Mouse (Mus musculus): ENCODE data around the gene Ppp5c. TPM values are rescaled to one million over a fixed set of nuclear protein-coding genes. Genes with fewer than 3 reads are reported as not detected.
A peak's percentile ranks its signal among the peaks of the same experiment; 100 is the strongest.
"Not testable (repeated sequence)": the region's sequence is repeated elsewhere in the genome, so short reads cannot be mapped to it uniquely, and the experiment has no call there.

Ppp5c gene
- polyA plus RNA-seq (2016; fragmentation: Nextera tagmentation; extraction: Ambion mirVana), result 149 and 150 TPM in 2 replicates

DNA sequence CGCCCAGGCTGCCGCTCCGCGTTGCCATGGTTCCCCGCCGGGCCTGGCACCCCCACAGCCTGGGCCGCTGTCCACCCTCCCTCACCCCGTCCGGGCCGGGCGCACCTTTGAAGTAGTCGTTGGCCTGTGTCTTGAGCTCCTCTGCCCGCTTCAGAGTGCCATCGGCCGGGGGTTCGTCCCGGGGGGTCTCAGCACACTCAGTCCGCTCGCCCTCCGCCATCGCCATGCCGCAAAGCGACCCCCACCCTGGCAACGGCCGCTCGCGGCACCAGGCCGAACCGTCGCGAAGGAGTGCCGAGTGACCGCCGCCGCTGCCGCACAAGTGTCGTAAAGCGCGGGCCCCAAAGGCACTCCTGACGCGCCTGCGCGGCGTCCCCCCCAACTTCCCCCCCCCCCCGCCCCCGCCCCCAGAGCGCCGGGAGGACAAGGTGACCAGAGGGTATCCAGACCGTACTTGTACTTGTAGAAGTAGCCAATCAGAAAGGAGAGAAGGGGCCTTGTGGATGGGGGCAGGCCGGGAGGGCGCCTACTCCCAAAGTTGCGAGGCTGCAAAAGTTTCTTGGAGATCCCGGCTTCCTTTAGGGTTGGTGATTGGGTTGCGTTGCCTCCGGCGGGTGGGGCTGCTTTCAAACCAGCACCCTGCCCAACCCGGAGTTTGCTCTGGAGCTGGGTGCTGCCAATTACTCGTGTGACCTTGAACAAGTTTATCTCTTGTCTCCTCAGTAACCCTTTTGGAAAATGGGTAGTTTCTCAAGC lies at the start of gene Ppp5c:
Gene Ppp5c (minus strand): TSS at position 337 of the 756 bp plus-strand sequence.
- Histone ChIP-seq H3K27ac (peak within 1 kb of the TSS; percentile 94), H3K4me1 (peaks cover 41% of the 10 kb centered on the region), H3K4me3 (peak within 1 kb of the TSS; percentile 93), H3K9me3 (no peaks in the 10 kb centered on the region), H3K36me3 (replicated peaks) (peaks cover 35% of the 10 kb centered on the region), H3K27me3 (ENCODE audit: poor library complexity, severe bottlenecking) (no peaks in the 10 kb centered on the region)
- under 1% methylated on average over 54 of the region's 58 CpGs for WGBS
- DNase-seq (ENCODE audit: extremely low spot score, low spot score), result peak; percentile 97

DNA sequence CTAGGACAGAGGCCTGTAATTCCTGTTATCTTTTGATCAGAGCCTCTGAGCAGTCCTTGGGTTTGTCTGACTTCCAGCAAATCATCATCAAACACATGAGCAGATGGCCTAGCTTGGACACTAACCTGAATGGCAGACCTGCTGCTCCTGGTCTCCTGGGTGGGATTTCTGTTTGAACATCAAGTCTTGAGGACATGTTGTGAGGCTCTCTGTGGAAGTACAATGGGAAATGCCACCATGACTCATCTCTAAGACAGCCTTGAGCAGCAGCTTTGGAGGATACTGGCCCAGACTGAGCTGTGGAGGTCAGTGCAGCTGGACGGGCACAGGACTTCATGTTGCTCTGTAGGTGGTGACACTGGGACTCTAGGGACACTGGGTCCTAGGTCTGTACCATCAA lies 48.8 kb upstream of the Ppp5c start:
- Histone ChIP-seq H3K4me1 (no peaks in the 10 kb centered on the region), H3K36me3 (replicated peaks) (no peaks in the 10 kb centered on the region), H3K4me3 (no peak overlapping the region), H3K27ac (no peak overlapping the region), H3K9me3 (peaks cover 9% of the 10 kb centered on the region; the same call in 1 of the 2 replicates), H3K27me3 (ENCODE audit: poor library complexity, severe bottlenecking) (no peaks in the 10 kb centered on the region)
- 90% methylated on average over 1 of the region's 1 CpGs for WGBS
- DNase-seq (ENCODE audit: extremely low spot score, low spot score), result no peak

DNA sequence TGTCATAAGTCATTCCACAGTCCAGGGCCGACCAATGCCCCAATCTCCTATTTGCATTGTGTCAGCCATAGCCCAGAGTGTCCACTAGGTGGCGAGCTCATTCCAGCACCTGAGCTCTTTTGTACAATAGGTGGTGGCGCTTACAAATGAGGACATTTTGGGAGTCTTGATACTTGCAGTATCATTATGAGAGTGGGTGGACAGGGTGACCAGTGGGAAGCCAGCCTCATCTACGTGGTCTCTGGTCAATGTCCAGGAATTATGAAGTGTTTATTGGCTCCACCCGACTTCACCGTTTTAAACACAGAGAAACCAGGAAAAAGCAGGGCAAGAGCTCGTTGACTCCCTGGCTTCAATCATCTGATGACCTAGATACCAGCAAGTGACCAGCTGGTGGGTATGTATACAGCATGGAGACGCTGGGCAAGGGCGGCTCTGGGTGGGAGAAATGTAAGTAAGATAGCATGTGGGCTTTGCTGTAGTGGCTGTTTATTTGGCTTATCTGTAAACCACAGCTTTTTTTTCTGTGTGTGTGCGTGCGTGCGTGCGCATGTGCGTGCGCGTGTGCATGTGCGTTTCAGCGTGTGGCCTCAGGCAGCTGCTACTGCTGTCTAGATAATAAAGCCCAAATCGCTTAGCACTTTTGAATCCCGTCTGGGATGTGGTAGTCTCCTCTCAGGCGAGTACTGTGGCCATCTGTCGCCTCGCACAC lies 46.3 kb upstream of the Ppp5c start, which contains the start of gene Psg16:
Gene Psg16 (plus strand): TSS at position 137 of the 712 bp plus-strand sequence.
- peak; percentile 67 for DNase-seq (ENCODE audit: extremely low spot score, low spot score)
- Histone ChIP-seq H3K27me3 (ENCODE audit: poor library complexity, severe bottlenecking) (no peaks in the 10 kb centered on the region), H3K36me3 (replicated peaks) (no peaks in the 10 kb centered on the region), H3K4me3 (no peak within 1 kb of the TSS), H3K27ac (no peak within 1 kb of the TSS), H3K9me3 (peaks cover 9% of the 10 kb centered on the region; the same call in 1 of the 2 replicates), H3K4me1 (no peaks in the 10 kb centered on the region)
- 70% methylated on average over 23 of the region's 23 CpGs for WGBS

DNA sequence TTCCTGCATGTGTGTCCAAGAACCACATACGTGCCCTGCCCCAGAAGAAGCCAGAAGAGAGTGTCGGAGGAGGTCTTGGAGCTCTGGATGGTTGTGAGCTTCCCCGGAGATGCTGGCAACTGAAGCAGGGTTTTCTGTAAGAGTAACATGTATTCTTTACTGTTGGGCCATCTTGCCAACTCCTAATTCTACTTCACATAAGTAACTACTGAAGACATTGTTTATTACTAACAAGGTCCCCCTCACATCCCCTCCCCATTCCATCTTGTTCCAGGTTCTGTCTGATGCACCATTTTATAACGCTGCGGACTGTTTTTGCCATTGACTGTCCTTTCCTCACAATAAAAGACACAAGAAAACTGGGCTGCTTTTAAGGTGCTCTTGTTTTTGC lies 45.8 kb upstream of the Ppp5c start:
- Histone ChIP-seq H3K27me3 (ENCODE audit: poor library complexity, severe bottlenecking) (no peaks in the 10 kb centered on the region), H3K4me3 (no peak overlapping the region), H3K4me1 (no peaks in the 10 kb centered on the region), H3K27ac (no peak overlapping the region), H3K36me3 (replicated peaks) (no peaks in the 10 kb centered on the region), H3K9me3 (peaks cover 9% of the 10 kb centered on the region; the same call in 1 of the 2 replicates)
- no peak for DNase-seq (ENCODE audit: extremely low spot score, low spot score)
- WGBS, result 58% methylated on average over 5 of the region's 5 CpGs

DNA sequence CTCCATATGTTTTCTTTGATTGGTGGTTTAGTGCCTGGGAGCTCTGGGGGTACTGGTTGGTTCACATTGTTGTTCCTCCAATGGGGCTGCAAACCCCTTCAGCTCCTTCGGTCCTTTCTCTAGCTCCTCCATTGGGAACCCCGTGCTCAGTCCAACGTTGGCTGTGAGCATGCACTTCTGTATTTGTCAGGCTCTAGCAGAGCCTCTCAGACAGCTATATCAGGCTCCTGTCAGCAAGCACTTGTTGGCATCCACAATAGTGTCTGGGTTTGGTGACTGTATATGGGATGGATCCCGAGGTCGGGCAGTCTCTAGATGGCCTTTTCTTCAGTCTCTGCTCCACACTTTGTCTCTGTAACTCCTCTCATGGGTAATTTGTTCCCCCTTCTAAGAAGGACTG lies 39.9 kb upstream of the Ppp5c start:
- not testable (repeated sequence) for DNase-seq (ENCODE audit: extremely low spot score, low spot score); H3K4me3 ChIP-seq; H3K27ac ChIP-seq; H3K9me3 ChIP-seq; H3K4me1 ChIP-seq; H3K36me3 ChIP-seq (replicated peaks)
- WGBS, result 71% methylated on average over 5 of the region's 5 CpGs
- peaks cover 12% of the 10 kb centered on the region for H3K27me3 ChIP-seq (ENCODE audit: poor library complexity, severe bottlenecking)

DNA sequence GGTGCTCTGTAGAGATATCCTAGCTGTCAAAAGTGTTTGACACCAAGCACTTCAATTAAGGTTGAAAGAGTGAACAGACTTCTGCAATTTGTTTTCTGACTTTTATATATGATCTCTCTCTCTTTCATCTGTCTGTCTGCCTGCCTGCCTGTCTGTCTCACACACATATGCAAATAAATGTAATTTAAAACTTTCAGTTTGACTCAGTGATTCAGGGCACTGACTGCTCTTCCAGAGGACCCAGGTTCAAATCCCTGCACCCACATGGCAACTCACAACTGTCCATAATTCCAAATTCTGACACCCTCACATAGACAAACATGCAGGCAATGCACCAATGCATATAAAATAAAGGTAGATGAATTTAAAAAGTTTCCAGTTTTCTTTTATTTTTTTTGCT lies 39.3 kb upstream of the Ppp5c start:
- Histone ChIP-seq H3K27me3 (ENCODE audit: poor library complexity, severe bottlenecking) (peaks cover 14% of the 10 kb centered on the region), H3K36me3 (replicated peaks) (no peaks in the 10 kb centered on the region), H3K4me3 (no peak overlapping the region), H3K27ac (no peak overlapping the region), H3K4me1 (peaks cover 12% of the 10 kb centered on the region), H3K9me3 (no peaks in the 10 kb centered on the region)
- no peak for DNase-seq (ENCODE audit: extremely low spot score, low spot score)

DNA sequence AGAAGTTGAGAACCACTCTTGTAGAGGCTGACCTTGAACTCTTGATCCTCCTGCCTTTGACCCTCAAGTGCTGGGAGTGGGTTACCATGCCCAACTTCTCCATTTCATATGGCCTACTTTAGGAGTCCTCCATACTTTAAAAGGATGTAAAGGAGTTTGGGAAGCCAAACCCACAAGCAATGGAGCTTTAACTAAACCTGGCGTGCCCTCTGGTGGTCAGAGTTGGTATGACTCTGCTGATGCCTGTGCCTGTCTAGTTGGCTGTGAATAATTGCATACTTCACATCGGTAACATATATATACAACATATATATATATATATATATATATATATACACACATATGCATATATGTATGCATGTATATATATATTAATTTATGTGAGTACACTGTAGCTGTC lies 38.7 kb upstream of the Ppp5c start:
- whole genome bisulfite sequencing, result 20% methylated on average over 2 of the region's 2 CpGs
- no peaks in the 10 kb centered on the region for H3K36me3 ChIP-seq (replicated peaks)
- H3K27ac ChIP-seq, result no peak overlapping the region
- peak; percentile 75 for DNase-seq (ENCODE audit: extremely low spot score, low spot score)
- H3K4me3 ChIP-seq, result no peak overlapping the region
- H3K4me1 ChIP-seq, result peaks cover 18% of the 10 kb centered on the region
- no peaks in the 10 kb centered on the region for H3K9me3 ChIP-seq
- peaks cover 20% of the 10 kb centered on the region for H3K27me3 ChIP-seq (ENCODE audit: poor library complexity, severe bottlenecking)

DNA sequence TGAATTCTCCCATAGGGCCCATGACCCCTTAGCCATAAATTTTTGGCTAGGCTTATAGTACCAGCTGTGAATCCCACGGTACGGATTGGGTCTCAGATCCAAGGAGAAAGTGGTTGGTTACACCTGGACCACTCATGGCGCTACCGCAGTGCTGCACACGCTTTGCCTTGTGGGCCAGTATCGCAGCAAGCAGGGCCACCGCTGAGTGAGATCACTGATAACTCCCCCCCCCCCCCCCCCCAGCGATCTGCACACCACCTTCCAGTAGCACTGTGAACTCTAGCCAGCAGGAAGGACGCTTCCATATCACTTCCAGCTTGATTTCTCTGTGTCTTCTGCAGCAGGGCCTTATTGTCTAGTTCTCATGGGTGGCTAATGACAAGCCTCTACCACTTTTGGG lies 37.9 kb upstream of the Ppp5c start:
- no peak for DNase-seq (ENCODE audit: extremely low spot score, low spot score)
- Histone ChIP-seq H3K36me3 (replicated peaks) (no peaks in the 10 kb centered on the region), H3K4me3 (no peak overlapping the region), H3K27me3 (ENCODE audit: poor library complexity, severe bottlenecking) (peaks cover 28% of the 10 kb centered on the region), H3K9me3 (no peaks in the 10 kb centered on the region), H3K4me1 (peaks cover 26% of the 10 kb centered on the region), H3K27ac (no peak overlapping the region)
- WGBS, result 85% methylated on average over 9 of the region's 9 CpGs

DNA sequence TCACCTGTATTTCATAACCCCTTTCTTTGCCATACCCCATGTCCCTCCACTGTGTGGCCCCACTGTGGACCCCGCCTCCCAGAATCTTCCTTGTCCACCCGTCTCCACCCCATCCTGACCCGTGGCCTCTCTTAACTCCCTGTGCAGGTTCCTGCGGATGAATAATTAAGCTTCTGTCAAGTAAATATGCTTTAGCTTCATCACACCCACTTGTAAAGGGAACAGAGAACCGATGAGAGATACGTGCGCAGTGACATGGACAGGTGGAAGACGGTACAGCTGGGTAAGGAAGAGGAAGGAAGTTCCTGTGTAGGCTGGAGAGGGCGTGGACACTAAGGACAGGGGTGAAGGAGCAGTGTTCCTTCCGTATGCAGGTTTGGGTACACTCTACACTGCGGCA lies 35.1 kb upstream of the Ppp5c start:
- H3K36me3 ChIP-seq (replicated peaks), result no peaks in the 10 kb centered on the region
- peak overlapping the region; percentile 56 for H3K4me3 ChIP-seq
- peaks cover 52% of the 10 kb centered on the region for H3K4me1 ChIP-seq
- peak overlapping the region; percentile 80; the same call in 1 of the 2 replicates for H3K27ac ChIP-seq
- DNase-seq (ENCODE audit: extremely low spot score, low spot score), result no peak
- H3K9me3 ChIP-seq, result no peaks in the 10 kb centered on the region
- peaks cover 32% of the 10 kb centered on the region for H3K27me3 ChIP-seq (ENCODE audit: poor library complexity, severe bottlenecking)
- 17% methylated on average over 11 of the region's 11 CpGs for WGBS

DNA sequence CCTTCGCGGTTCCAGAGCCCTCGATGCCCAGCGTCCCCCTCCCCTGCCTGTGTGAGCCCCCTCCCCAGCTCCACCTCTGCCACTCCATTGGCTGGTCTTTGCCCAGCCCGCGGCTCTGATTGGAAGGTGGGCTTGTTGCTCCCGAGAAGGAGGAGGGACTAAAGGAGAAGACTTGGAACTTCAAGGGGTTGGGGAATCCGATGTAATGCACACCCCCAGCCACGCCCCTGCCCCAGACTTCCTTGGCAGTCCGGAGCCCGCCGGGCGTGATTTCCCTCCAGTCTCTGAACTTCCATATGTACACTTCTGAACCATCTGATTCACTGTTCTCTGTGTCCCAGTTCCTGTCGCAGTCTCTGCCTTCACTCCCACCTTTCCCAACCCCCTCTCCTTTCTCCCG lies 34.7 kb upstream of the Ppp5c start, which contains the start of gene Hif3a:
Gene Hif3a (minus strand): TSS at position 39 of the 400 bp plus-strand sequence.
- peak; percentile 89 for DNase-seq (ENCODE audit: extremely low spot score, low spot score)
- H3K27me3 ChIP-seq (ENCODE audit: poor library complexity, severe bottlenecking), result peaks cover 32% of the 10 kb centered on the region
- H3K27ac ChIP-seq, result peak within 1 kb of the TSS; percentile 80
- no peaks in the 10 kb centered on the region for H3K9me3 ChIP-seq
- WGBS, result under 1% methylated on average over 15 of the region's 15 CpGs
- no peaks in the 10 kb centered on the region for H3K36me3 ChIP-seq (replicated peaks)
- H3K4me1 ChIP-seq, result peaks cover 56% of the 10 kb centered on the region
- peak within 1 kb of the TSS; percentile 56 for H3K4me3 ChIP-seq

DNA sequence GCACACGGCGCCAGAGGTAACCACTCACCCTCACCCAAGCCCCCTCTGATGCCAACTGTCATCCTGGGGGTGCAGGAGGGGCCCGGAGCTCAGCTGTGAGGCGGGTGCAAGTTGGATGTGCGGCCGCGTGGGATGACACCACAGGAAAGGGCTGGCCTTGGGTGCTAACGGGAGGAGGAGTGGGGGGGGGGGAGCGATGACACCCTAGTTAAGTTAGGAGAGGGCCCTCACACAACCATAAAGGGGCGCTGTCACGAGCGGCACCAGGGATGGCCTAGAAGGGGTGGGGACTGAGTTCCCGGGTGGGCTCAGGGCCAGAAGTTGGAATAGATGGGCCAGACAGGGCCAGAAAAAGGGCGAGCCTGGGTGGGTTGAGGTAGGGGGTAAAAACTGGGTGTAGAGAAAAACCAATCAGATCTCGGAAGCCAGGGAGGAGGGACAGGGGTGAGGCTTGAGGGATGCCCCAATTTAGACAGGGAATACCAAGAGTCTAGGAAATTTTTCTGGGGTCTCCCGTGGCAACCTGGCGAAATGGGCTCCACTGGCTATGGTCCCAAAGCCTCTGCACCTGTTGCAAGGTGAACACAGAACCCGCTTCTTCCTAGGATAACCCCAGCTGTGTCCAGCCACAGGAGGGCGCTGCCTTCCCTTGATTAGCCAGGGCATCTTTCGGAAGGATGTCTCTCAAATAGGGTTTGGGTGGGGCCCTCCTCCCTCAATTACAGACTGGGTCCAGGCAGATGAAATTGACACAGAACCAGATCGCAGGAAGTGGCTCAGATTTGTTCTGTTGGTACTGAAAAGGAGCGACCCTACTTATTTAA lies 33.3 kb upstream of the Ppp5c start:
- DNase-seq (ENCODE audit: extremely low spot score, low spot score), result peak; percentile 12
- peak overlapping the region; percentile 85; the same call in 1 of the 2 replicates for H3K27ac ChIP-seq
- peaks cover 45% of the 10 kb centered on the region for H3K27me3 ChIP-seq (ENCODE audit: poor library complexity, severe bottlenecking)
- WGBS, result 85% methylated on average over 22 of the region's 22 CpGs
- peaks cover 67% of the 10 kb centered on the region for H3K4me1 ChIP-seq
- peak overlapping the region; percentile 56; the same call in 1 of the 2 replicates for H3K4me3 ChIP-seq
- no peaks in the 10 kb centered on the region for H3K36me3 ChIP-seq (replicated peaks)
- H3K9me3 ChIP-seq, result no peaks in the 10 kb centered on the region

DNA sequence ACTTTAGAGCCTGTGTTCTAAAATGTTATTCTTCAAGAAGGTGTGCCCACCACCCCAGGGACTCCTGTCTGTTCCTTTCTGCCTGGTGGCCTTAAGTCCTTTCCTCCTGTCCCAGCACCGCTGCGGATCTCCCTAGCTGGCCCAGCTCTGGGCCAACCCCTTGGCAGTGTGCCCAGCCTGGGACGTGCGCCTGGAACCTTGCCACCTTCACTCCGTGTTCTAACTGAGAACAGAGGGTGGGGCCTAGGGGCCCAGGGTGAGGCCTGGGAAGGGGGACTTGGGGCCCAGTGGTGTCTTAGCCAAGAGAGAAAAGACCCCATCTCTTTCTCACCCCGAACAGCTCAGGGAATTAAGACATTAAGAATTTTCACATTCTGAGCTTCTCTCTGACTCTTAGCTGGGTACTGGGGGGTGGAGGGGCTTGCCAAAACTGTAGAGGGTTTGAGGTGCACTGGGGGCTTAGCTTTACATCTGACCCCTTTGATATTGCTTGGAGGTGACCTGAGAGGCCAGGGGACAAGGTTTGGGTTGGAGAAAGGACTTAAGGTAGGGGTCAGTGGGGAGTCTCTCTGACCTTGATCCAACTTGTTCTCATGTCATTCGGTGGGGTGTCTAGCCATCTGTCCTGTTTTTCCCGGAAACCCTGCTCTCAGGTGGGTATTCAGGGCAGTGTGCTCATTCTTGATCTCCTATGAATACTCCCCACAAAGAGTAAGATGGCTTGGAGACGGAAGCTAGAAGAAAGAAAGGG lies 32.5 kb upstream of the Ppp5c start:
- Histone ChIP-seq H3K9me3 (no peaks in the 10 kb centered on the region), H3K27ac (peak overlapping the region; percentile 85; the same call in 1 of the 2 replicates), H3K27me3 (ENCODE audit: poor library complexity, severe bottlenecking) (peaks cover 46% of the 10 kb centered on the region), H3K4me1 (peaks cover 72% of the 10 kb centered on the region), H3K36me3 (replicated peaks) (no peaks in the 10 kb centered on the region), H3K4me3 (no peak overlapping the region)
- 84% methylated on average over 9 of the region's 9 CpGs for WGBS
- peak; percentile 13 for DNase-seq (ENCODE audit: extremely low spot score, low spot score)

All from forebrain, embryonic 10.5 days (tissue).